Mouse (Mus musculus) neutrophil, adult 5-6 weeks (primary cell): ENCODE data around the gene Hck. TPM values are rescaled to one million over a fixed set of nuclear protein-coding genes. Genes with fewer than 3 reads are reported as not detected.

ENCODE experiments used
- ATAC-seq: fragments of 151-379, 151-347 bp; 2 replicates; pipeline ENCODE4 v1.8.0; 2017; ENCODE audit warnings: mild to moderate bottlenecking, moderate TSS enrichment; ENCODE audit not compliant: insufficient number of reproducible peaks, poor library complexity, low FRiP score, severe bottlenecking; ENCODE audit errors: extremely low read depth
- total RNA-seq: library from RNA; stranded (forward); fragments of 200-1000 nt; gene quantifications from 2 replicates; pipeline ENCODE4 v1.2.3, GENCODE M21; 2017

Gene Hck
- total RNA-seq, 1 experiment from 2014 or later, result 289 TPM

DNA sequence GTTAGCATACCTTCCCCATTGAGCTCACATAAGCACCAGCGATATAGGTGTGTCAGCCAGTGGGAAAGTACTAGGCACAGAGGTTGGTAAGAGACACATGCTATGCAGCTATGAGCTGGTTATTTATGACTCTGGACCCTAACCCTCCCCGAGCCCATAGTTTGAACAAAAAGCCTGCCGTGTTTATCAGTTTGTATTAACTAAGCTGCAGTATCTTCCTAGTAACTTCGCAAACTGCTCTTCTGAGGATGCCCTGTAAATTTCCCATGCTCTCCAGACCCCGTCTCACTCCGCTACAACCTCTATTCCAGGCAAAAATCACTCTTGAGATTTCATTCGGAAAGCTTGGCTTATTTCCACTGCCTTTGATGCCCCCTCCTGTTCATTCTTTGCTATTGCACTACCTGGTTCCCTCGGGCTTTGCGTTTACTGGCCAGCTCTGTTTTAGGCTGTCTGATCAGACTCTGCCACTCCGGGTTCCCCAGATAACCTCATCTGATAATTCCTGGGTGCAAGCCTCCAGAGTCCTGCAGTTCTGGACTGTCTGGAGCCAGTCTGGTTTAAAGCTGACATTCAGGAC lies 34.4 kb downstream of the Hck start:
- peak; percentile 47; the same call in 1 of the 2 replicates for ATAC-seq

DNA sequence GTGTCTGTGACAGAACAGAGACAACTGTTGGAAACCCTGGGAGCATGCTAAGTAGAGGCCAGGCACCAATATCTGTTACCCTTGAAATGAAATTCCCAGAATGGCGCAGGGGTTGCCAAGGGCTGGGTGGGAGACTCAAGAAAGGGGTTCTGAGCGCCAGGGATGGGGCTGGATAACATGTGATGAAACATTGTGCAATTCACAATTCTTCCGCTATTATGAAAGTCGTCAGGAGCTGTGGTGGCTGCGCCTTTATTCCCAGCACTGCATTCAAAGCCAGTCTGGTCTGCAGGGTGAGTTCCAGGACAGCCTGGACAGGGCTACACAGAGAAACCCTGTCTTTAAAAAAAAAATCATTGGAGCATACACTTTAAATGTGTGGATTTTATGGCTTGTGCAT lies 37.1 kb downstream of the Hck start:
- no peak for ATAC-seq

DNA sequence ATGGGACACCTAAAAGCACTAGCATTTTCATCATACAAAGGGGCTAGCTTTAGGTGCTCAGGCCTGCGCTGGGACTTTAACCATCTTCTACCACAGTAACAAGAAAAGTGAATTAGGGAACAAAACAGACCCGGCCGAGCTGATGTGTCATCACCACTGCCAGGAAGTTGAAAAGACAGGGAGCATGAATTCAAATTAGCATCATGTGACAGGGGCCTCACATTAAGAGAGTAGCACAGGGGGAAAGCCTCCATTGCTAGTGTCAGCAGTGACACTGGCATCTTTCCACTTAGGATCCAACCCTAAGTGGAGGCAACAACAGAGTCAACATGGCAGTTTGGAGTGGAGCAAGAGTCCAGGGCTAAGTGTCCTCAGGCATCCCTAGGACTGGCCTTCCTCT lies 39.0 kb downstream of the Hck start:
- no peak for ATAC-seq

DNA sequence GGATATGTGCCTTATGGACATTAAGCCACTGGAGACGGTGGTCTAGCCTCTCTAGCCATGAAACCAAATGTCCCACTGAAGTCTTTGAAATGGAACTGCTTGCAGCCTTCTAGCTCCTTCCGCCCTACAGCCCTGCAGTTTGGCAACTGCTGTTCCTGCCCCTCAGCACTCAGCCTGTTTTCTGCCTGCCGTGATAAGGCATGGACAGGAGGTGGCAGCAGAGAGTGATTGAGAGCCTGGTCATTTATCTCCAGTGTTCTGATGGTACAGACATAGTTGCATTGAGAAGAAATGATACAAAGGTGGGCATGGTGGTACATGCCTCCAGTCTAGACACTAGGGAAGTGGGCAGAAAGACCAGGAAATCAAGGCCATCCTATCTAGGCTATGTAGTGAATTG lies 39.4 kb downstream of the Hck start:
- peak; percentile 79 for ATAC-seq

DNA sequence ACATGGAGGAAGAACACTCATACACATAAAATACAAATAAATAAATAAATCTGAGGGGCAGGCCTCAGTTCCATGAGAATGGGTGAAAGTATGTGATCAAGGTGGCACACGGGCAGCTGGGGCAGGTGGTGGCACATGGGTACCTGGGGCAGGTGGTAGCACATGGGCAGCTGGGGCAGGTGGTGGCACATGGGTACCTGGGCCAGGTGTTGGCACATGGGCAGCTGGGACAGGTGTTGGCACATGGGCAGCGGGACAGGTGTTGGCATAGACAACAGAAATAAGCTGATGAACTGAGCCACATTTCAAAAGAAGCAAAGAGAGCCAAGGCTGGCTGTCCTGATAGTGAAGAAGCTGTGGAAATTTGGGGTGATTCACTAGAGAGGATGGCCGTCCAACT lies 41.5 kb downstream of the Hck start:
- no peak for ATAC-seq

DNA sequence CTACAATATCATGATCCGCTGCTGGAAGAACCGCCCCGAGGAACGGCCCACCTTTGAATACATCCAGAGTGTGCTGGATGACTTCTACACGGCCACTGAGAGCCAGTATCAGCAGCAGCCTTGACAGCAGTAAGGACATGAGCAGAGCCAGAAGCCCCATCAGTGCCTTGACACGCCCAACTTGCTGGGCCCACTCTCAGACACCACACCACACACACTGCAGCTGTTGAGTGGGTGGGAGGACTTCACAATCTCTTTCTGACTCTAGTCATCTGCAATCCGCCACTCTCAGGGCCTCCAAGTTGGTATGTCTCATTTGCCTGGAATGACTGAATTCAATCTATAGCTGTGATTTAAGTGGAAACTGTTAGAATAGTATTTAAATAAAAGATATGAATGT lies 42.8 kb downstream of the Hck start:
- no peak for ATAC-seq

DNA sequence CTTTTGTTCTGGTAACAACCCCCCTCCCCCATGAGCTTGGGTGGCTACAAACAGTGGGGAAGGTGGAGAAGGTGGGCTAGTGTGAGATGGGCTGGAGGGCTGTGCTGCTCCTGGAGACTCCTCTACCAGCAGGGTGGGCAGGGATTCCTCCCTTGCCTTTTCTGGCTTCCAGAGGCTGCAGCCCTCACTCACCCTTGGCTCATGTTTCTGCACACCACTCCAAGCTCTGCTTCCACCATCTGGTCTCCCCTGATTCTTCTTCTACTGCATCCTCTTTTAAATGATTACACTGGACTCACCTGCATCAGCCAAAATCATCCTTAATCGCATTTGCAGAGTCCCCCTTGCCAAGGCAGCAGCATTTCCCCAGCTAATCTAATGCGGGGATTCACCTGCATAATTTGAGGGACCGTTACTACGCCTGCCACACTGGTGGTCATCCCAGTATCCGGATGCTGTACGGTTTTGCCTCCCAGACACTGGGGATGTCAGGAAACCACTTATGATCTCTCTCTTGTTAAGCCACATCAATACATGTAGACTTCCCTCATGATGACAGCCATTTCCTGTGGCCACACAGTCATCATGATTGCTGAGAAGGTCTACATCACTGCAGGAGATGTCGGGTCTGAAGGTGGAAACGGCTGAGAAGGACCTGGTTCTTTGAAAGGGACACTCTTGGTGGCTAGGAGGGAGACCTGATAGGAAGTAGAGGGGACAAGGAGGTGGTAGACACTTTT lies 43.8 kb downstream of the Hck start:
- ATAC-seq, result no peak

DNA sequence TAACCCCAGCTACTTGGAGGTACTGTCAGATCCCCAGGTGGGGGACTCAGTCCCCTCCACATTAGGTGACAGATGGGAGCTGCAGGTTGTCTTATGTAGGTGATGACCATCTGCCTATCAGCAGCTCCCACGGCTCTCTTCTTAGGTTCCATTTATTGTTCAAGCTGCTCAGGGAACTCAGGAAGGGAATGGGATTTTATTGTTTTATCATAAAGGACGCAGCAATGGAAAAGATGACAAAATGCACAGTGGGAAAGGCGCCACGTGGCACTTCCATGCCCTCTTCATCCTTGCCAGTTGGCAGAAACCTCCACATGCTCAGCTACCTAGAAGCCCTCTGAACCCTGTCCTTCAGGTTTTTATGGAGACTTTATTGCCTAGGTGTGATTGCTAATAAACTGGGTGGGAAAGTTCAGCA lies 44.8 kb downstream of the Hck start:
- ATAC-seq, result no peak

DNA sequence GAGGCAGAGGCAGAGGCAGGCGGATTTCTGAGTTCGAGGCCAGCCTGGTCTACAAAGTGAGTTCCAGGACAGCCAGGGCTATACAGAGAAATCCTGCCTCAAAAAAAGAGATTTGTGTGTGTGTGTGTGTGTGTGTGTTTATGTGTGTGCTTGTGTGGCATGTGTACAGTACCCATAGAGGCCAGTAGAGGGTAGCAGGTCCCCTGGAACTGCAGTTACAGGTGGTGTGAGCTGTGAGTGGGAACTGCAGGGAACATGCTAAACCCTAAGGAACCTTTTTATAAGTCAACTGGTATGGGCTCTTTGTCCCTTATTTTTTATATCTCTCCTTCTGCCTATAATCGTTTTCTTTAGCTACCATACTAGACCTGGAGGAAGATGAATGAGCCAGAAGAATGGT lies 49.0 kb downstream of the Hck start:
- ATAC-seq, result no peak

DNA sequence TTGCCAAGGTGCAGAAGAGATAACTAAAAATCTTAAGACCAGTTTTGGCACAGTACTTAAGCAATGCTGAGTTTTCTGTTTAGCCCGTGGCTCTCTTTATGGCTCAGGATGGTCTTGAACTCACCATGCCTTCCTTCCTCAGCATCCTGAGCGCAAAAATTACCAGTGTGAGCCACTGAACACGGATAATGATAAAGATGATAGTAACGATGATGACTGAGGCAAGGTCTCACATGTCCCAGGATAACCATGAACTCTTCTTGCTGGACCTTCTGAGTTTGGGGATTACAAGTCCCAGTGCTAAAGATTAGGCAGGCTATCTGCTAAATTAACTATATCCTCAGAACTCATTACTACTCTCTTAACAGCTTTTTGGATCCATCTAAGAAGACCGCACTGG lies 51.9 kb downstream of the Hck start:
- ATAC-seq, result no peak

DNA sequence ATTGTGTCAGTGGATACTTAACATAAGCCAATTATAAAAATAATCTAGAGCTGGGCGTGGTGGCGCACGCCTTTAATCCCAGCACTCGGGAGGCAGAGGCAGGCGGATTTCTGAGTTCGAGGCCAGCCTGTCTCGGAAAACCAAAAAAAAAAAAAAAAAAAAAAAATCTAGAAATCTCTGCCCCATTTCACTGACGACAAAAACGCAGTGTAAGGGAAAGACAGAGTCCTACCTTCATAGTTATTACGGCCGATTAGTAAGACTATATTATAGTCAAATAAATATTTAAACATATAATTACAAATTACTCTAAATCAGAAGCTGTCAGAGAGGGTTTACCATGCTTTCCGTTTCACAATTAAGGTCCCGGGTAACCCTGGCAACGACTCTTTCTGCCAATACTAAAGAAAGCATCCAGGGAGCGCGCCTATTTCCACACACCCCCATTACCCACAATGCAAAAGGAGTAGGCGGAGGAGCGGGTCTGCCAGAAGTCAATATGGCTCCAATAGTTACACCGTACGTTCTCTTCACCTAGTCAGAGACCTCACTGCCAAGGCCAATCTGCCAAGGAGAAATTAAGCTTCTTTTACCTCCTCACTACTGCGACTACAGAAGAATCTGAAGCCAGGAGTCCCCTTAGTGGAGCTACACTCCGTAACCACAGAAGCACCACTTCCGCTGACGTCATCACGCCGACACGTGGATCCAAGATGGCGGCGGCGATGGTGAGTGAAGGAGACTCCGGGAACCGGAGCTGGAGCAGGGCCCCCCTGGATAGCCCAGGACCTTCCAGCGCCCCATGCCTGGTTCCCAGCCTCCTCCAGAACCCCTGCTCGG lies 52.8 kb downstream of the Hck start, which contains the start of gene Tm9sf4:
Gene Tm9sf4, plus strand, starts transcription at position 460 of the 840 bp plus-strand sequence.
- ATAC-seq, result peak; percentile 94

DNA sequence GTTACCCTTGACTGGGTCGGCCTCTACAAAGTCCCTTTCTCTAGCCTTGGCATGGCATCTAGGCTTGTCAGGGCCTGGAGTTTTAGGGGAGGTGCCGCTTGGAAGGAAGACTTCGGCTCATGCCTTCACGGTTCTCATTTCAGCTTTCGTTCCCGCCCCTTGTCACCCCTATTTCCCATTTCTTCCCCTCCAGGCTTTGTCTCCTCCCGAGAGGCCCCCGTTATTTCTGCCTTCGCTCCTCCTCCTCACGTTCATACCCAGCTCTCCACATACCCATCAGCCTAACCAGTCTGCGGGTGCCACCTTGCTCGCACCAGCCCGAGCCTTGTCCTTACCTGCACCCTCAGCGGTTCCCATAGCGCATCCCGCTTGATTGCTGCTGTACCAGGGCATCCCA lies 53.4 kb downstream of the Hck start:
- ATAC-seq, result no peak

DNA sequence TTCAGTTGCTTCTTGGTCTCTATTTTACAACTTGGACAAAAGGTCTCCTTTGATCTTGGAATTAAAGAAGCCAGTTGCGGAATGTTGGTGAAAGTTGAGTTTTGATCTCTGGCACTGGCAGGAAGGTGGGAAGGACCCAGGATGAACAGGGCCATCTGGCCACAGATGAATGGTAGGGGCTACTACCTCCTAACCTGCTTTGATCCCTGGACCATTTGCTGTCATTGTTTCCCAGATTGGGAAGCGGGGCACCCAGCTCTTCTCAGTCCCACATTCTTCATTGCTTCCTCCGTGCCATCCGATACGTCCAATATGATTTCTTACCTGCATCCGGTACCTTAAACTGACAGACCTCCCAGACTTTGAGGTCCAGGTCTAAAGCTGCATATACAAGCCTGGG lies 58.9 kb downstream of the Hck start:
- ATAC-seq, result no peak

DNA sequence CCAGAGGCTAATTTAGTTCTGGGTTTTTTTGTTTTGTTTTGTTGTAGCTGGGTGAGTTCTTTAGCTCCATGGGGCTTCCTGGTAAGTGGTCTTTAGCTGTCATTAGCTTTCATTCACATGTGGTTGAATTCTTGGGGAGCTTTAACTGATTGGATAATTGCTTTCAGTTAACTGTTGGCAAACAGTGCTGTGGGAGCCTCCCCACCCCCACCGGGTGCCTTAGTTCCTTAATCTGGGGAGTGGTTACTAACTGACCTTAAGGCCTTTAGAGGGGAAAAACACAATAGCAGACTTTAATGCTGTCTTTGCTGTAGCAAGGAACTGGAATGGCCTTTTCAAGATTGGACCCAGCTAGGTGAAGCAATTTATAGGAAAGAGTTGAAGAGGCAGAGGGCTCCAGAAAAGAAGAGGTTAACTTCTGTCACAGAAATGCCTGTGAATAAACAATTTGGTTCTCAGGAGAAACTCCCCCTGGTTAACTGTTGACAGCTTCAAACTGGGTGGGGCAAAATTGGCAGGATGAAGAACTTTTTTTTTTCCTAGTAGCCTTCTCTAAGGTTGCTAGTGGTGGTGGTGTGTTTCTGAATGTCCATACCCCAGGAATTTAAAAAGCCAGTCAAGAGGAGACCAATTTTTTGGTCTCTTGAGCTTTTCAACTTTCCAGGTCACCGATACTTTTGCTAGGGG lies 60.0 kb downstream of the Hck start:
- no peak; the same call in 1 of the 2 replicates for ATAC-seq

DNA sequence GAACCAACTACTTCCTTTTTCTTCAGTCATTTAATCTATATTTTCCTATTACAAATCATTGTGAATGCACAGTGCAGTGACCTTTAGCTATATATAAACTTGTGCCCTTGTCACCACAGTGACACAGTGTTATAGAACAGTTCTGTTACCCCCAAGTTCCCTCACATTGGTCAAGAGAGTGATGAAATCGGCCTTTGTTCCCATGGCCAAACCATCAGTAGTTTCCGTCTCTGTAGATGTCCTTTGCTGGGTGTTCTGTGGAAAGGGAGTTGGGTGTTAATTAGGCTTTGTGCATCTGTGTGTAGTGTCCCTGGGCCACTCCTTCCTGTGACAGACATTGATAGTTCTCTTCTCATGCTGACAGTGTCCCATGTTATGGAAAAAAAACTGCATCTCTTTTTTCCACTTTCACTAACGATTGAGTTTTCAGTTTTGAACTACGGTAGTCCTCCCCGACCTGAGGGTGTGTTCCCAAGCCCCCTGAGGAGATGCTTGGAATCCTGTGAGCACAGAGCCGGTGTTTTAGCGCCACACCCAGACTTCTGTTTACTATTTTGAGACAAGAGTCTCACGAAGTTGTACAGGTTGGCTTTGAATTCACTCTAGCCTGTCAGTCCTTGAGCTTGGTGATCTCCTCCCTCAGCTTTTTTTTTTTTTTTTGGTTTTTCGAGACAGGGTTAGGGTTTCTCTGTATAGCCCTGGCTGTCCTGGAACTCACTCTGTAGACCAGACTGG lies 62.4 kb downstream of the Hck start:
- peak; percentile 91 for ATAC-seq

DNA sequence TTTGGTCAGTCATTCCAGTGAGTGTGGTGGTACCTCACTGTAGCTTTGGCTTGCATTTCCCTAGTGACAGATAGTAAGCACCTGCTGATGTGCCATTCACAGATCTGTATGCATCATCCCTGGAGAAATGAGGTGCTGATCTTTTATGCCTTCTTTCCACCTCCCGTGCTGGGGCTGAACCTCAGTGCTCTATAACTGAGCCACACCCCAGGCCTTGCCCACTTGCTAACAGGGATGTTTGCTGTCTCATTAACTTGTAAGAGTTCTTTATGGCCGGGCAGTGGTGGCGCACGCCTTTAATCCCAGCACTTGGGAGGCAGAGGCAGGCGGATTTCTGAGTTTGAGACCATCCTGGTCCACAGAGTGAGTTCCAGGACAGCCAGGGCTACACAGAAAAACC lies 63.7 kb downstream of the Hck start:
- ATAC-seq, result no peak

DNA sequence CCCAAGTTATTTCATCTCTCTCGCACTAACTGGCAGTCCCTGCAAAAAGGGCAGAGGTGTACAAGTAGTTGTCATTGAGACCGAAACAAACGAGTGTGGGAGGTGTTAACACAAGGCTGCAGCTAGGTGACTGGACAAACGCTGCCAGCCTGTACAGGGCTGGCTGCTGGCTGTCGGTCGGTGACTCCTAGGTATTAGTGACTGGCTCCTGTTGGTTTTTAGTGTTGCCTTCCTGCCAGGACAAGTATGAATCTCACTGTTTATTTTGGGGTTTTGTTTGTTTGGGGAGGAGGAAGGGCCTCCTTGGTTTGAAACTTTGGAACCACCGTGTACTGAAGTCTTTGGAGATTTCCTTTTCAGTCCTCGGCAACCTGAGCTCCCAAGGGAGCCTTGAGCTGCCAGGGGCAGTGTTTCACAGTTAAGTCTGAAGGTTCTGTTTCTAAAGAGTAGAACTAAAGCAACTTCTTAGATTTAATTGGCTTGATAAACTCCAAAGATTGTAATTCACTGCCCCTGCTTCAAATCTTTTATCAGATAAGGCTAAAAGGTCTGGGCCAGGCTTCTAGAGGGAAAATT lies 67.8 kb downstream of the Hck start:
- ATAC-seq, result no peak

DNA sequence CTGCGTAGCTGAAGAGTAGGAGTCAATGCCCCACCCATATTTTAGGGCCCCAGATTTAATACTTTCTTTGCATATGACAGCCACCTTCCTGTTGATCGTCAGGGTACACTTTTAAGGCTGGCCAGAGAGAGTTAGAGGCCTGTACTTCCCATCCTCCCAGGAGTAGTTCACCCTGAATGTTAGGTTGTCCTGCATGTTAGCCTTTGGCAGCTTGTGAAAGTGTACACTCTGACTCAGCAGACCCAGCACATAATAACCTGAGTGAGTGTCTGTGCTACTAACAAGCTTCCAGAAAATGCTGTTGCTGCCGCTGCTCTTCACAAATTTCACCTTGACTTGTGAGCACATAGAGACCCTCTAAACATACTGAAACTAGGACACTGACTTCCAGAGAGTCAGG lies 68.9 kb downstream of the Hck start:
- ATAC-seq, result no peak
